Mouse (Mus musculus) fat pad, adult 2 months (tissue): ENCODE results near the gene Sult6b1.
A peak's percentile ranks its signal among the peaks of the same experiment; 100 is the strongest.

ENCODE experiments used
- DNase-seq: peaks from one replicate; pipeline ENCODE4 v3.0.0-alpha.2; 2011; ENCODE audit warnings: low read depth, low spot score; ENCODE audit errors: extremely low read depth

Sult6b1 gene

DNA sequence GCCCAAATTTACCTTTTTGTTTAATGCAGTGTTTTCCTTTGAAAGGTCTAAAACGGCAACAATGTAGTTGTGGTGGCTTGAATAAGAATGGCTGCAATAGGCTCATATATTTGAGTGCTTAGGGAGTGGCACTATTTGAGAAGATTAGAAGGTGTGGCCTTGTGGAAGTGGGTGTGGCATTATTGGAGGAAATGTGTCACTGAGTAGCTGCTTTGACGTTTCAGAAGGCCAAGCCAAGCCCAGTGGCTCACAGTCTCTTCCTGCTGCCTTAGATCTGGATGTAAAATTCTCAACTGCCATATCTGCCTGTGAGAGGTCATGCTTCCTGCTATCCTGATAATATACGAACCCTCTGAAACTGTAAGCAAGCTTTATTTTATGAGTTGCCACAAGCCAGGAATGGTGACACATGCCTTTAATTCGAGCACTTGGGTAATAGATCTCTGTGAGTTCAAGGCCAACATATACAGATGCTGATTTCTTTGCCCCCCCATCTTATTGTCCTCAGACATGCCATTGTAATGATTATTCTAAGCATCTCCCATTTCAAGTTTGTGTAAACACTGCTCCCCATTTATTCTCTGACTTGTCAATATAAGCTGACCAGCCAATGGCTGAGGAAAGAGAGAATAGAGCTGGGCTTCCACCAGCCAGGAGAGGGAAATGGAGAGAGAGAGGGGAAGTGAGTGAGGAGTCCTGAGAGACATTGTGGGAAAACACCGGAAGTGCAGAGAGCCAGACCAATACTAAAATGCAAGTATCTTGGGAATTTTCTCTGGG, 21.3 kb downstream of the Sult6b1 start:
- DNase-seq: no peak

DNA sequence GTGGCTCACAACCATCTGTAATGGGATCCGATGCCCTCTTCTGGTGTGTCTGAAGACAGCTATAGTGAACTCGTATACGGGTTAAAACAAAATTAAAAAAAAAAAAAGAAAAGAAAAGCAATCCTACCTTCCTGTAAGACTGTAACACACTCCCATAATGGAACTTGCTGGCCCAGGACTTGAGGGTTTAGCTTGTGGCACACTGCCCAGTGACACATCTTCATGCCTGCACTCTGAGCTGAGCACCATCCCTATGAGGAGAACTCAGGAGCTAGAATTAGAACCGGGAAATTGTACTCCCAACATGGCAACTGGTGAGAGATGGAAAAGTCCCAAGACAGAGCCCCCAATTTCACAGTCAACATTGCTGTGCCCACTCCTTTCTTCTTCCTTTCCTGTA, 23.5 kb downstream of the Sult6b1 start:
- DNase-seq: no peak

DNA sequence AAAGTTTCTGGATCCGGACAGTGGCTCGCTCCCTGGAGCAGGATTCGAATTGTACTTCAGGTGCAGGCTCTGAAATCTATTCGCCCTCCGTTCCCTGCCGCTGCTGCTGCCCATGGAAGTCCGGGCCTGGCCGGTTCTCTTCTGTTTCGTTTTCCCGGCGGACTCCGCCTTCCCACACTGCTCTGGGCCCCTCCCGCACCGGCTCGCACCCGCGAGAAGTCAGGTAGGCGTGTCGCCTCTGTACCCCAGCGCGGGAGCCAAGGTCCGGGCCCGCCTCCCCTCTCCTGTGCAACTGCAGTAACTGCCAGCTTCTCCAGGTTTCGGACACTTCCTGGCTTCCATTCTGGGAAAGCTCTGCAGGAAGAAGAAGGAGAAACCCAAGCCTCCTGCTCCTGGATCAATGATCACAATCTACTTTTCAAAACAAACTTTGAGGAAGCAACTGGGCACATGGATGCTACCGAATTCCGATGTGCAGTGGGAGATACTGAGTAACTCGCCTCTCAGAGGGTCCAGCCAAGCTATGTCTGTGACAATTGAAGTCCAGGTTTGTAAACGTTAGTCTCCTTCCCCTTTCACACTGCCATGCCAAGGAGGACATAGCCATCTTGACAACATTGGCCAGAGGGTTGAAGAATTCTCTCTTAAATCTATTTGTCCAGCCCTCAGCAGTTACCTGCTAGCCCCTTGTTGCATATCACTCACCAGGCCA, 24.2 kb downstream of the Sult6b1 start, which contains the start of gene Eif2ak2:
Eif2ak2 (minus strand) TSS at position 173 of the 712 bp plus-strand sequence.
- peak; percentile 8 for DNase-seq

DNA sequence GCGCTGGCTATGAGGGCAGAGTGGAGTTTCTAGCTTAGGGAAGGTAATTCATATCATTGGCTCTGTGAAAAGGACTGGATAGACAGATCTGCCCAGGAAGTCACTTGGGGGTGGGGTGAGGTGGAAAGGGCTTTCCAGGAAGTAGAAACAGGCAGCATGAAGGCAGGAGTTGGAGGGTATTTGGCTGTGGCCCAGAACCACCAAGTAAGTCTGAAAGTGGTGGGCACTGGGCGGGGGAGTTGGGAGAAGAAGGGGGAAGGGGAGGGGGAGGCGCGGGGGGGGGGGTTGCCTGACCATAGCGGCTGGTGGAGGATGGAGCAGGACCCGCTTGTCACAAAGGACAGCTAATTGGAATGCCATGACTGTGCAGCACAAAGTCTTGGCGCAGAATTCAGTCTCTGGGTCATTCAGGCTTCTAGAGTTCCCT, 24.9 kb downstream of the Sult6b1 start:
- DNase-seq: no peak

DNA sequence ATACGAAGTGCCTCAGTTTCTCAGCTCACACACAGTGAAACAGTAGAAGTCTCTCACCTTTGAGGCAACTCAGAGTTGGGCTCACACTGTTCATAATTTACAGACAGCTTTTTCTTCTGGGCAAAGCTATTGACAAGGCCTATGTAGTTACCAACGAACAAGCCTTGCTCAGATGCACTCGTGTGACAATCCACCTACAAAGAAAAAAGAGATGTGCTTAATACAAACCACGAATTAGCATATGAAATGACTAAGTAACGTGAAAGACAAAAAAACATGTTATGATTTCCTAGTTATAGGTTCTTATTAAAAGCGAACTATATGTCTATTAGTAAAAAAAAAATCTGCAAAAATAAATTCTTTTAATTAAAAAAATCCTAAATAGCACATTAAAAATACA, 32.9 kb downstream of the Sult6b1 start:
- DNase-seq: no peak

DNA sequence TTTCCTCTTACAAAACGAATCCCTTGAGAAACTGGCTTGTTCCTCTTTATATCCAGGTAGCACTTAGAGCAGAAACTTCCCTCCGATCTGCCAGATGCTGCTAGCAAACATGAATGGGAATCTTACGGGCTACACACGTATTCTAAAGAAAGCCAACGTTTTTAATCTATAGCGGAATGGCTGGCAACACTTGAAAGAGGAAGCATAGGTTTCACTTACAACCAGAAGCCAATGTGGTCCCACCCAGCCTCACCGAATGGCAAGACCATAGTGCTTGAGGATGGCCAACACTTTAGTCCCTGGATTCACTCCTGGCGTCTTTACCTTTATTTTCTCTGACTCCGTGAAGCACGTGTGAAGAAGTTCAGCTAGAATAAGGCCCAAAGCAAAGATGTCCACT, 50.5 kb downstream of the Sult6b1 start:
- no peak for DNase-seq

DNA sequence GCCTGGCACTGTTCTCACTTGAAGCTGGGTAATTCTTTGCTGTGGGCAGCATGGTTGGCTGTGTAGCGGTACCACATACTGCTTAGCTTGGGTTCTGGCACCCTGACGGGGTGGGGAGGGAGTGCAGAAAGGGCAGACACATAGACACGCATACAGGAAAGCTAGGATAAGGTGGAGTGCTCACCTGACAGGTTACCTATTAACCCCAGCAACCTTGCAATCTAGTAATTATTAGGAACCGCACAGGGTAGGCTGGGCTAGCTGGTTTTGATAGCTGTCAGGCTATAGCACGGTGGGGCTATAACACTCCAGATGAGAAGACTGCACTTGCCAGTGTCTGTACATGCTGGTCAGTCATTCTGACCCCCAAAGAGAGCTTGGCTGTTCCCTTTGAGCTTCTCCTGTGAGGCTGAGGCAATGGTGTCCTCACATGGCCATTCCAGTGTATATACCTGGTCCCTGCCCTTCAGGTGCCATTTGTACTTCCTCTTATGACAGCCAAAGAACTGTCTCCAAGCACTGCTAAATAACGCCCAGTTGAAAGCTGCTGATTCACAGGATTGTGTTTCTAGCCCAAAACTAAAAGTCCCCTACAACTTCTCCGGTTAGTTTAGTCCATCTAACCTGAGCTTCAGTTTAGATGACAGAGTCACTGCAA, 64.4 kb downstream of the Sult6b1 start:
- DNase-seq: no peak

DNA sequence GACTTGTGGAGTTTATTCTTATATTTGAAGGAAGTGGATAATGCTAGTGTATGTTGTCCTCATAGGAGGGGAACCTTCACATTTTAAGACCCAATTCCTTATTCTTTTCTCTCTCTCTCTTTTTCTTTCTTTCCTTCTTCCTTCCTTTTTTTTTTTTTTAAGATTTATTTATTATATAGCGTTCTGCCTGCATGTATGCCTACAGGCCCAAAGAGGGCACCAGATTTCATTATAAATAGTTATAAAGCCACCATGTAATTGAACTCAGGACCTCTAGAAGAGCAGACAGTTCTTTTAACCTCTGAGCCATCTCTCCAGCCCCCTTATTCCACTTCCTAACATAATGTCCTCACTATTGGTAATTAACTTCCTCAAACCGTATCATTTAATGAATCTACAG, 70.7 kb downstream of the Sult6b1 start:
- no peak for DNase-seq

DNA sequence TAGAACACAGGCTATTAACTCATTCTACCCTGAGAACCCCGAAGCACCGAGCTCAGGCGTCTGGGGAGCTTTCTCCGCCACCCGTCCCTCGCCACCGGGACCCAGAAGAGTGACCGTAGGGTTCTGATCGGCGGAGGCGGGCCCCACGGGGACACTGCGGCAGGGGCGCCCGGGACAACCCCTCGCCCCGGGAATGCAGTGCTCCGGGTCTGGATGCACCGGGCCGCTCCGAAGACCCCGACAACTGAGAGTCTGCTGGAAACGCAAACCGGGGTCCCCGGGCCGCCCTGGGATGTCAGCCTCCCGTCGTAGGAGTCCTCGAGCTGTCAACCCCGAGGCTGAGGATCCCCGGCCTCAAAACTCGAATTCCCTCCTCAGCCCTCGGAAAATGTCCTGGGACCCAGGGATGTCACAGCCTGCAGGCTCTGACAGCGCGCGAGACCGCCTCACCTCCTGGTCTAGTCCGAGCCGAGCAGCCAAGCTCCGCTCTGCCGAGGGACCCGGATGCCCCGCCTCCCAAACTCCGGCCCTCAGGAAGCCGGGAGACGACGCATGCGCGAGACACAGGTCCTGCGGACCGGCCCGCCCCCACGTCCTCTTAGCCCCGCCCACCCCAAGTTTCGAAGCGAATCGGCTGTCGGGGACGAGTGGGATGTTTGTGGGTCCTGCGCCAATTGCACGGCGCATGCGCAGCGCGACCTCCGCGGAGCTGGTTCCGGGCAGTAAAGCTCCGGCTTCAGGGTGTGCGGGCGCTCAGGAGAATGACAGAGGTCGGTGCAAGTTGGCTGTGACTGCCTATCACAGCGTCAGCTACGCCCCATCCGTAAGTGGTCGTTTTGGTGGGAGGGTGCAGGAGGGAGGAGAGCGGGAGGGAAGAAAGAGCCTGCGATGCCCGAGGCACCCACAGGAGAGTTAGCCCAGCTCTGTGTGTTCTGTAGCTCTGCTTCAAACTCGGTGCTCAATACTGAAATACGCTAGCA, 71.6 kb downstream of the Sult6b1 start, which contains the start of the genes Heatr5b and Gpatch11:
Heatr5b (minus strand) TSS at position 509 of the 980 bp plus-strand sequence.
Gpatch11 (plus strand) TSS at position 712 of the 980 bp plus-strand sequence.
- peak; percentile 45 for DNase-seq
